Mouse (Mus musculus) adrenal gland, postnatal 36 days (tissue): ENCODE results near the gene S100a2. TPM values are rescaled to one million over a fixed set of nuclear protein-coding genes. Genes with fewer than 3 reads are reported as not detected.

ENCODE experiments used
- DNase-seq, 2 experiments: peaks; one replicate each; pipeline ENCODE4 v3.0.0; 2021; ENCODE audit warnings: mixed read lengths in 1 of 2
- total RNA-seq, 2 experiments: library from RNA; stranded (reverse); gene quantifications; 2 replicates each; pipeline ENCODE4 v1.2.3; 2021

The S100a2 gene
- total RNA-seq, 2 experiments from 2014 or later, result not detected

DNA sequence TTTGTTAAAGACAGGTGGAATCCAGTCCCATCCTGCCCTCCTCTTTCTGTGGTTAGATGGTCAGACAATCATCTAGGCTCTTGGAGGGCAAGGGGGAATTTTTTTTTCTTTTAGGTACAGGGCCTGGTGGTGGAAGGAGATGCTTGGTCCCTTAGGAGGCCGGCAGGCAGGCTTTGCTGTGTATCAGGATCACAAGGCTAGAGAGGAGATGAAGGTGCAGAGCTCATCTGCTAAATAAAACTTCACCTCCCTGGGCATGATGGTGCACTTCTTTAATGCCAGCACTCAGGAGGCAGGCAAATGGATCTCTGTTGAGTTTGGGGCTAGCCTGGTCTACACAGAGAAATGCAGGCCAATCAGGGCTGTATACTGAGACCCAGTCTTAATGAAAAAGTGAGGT, 25.9 kb downstream of the S100a2 start:
- DNase-seq, result no peak

DNA sequence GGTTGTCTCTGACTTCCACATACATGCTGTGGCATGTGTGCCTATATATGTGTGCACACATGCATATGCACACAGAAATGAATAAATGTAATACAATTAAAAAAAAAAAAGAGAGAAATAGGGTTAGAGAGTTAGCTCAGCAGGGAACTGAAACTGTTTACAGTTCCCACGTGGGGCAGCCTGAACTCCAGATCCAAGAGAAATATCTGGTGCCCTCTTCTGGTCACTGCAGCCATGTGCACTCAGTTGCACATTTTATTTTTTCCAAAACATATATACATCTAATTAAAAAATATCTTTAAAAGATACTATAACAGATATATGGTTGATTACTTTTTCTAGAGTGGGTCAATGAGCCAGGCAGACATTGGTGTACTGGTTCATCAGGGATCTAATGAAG, 27.5 kb downstream of the S100a2 start:
- no peak for DNase-seq

DNA sequence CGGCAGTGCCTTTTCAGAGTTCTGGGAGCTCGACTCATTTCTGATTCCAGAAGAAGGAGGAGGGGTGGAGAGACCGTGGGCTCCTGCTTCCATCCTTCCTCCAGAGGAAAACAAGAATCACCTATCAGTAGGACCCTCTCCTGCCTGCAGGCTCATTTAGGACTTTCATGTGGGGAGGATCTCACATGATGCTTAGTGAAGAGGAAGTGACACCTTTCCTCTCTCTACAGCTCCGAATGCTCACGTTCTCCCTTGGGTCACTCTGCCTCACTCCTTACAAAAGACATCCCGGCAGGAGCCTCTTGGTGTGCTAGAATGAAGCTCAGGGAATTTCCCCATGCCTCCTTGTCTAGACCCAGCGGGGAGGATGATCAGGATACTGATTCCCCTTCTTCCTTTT, 31.5 kb downstream of the S100a2 start:
- DNase-seq, result no peak

DNA sequence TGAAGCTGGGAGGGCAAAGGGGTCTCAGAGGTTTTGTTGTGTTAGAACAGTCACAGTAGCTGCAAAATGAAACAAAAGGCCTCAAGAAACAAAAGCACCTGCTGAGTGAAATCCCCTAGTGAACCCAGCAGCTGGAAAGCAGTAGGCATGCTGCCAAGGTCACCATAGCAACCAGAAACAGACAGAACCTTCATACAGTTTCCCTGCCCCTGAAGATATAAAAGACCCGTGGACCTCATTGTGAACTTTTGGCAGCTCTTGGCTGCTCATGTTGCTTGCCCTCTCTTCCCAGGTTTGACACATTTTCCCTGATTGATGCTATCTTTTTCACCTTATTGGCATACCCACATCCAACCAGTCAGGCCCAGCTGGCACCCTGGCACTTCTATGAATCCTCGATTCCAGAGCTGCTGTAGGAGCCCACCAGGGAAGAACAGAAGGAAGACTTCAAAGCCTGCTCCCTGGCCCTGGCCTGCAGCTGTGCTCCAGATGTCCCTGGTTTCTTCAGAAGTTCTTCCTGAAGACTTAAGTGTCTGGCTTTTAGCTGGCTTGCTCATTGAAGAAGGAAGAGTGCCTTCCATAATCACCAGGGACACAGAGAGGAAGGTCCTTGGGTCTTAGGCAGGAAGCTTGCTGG, 33.5 kb downstream of the S100a2 start:
- peak; percentile 74 to 79 for DNase-seq

DNA sequence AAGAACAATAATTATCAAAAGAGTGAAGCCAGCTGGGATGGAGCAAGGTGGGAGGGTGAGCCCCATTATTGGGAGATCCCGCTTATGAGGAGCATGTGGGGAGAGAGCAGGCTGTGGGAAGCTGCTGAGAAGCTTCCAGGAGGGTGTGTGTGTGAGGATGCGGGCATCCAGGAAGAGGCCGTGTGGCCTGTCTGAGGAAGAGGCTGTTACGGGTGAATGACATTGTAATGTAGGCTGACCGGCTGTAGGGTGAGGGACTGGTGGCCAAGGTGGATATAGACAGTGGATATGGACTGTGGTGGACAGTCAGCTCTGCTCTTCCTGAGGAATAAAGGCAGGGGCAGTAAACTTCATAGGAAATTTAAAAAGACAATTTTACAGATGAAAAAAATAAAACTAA, 35.4 kb downstream of the S100a2 start:
- DNase-seq, result no peak

DNA sequence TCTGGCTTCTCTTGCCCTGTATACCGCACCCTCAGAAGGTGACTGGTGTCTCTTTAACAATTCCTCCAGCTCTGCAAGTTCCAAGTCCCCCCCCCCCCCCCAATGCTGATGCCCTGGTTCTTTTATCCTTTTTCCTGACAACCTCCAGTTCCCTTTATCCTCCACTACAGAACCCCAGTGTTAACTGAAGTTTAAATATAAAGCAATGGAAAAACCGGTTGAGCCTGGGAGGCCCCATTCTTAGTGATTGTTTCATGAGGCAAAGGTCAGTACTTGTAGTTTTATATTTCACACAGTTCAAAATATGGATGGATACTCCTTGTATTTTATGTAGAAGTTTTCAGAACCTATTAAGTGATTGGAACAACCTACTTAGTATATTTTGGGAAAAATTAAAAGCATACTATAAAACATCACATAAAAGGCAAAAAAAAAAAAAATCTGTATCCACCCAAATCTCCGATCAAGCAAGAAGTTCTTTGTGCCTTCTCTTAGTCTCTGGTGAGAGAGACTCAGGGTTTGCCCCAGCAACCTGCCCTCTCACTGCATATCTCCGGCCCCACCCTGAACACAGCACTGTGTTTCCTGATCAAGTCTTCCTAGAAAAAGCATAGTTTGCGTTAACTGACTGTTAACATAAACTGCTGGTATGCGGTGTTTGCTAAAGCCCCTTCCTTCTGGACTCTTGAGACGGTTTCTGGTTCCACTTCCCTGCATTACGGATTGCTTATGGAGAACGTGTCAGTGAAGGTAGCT, 36.4 kb downstream of the S100a2 start:
- DNase-seq, result no peak

DNA sequence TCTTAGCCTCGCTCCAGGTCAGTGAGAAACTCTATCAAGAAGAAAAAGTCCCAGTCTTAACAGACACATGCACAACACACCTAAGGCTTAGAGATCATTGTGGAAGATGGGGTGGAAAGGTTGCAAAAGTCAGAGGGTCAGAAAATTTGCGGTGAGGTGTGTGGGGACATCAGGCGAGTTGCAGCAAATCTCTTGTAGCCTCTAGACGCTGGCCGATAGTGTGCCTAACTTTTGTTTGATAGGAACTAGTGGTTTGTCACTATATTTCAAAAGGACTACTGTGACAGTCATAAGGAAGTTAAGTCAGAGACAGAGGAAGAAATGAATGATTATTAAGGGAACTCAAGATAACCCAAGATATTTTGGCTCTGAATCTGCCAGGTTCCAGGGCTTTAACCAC, 37.3 kb downstream of the S100a2 start:
- DNase-seq, result no peak

DNA sequence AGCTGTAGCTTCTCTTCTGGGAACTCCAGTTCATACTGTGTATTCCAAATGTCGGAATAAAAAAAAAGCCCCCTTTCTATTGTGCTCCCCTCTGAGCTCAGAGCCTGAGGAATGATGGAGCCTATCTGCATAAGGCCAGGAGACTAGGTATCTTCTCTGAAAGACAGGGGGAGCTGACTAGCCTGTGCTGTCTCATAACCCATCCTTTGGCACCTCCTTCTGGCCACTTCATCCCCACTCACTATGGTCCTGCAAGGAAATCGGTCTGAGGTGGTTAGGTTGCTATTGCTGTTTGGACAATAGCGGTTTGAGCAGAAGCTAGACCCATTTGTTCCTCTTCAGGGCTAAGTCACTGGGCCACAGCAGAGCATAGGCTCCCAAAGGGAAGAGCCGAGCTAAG, 37.8 kb downstream of the S100a2 start:
- DNase-seq, result no peak

DNA sequence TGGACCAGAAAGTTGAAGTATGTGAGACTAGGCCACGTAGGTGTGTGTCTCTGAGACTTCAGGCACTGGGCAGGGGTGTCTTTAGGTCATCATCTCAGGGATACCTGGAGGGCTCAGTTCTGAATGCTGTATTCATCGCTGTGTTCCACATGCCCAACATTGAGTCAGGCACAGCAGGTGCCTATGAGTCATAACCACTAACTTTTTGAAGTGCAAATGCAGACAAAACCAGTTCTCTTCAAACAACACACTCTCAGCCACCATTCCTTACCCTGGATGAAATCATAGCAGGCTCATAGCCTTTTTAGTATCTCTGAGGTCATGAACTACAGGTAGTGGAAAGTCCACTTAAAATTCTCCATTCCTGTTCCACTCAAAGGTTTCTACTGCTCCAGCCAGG, 39.3 kb downstream of the S100a2 start:
- DNase-seq, result no peak

DNA sequence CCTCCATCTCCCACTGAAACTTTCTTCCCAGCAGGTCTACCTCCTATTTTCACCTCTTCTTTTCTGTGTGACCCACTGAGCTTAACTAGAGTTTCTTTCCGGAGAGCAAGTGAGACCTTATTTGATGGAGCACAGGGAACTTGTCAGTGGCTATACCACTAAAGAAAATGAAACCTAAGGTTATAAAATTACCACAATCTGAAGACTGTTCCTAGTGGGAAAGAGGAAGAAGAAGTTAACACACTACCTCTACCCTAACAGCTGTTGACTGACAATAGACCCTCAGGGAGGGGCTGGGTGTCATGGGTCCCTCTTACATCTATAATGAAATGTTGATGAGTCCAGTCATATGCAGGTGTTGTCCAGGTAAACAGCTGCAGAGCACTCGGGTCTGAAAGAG, 41.9 kb downstream of the S100a2 start:
- DNase-seq, result no peak

DNA sequence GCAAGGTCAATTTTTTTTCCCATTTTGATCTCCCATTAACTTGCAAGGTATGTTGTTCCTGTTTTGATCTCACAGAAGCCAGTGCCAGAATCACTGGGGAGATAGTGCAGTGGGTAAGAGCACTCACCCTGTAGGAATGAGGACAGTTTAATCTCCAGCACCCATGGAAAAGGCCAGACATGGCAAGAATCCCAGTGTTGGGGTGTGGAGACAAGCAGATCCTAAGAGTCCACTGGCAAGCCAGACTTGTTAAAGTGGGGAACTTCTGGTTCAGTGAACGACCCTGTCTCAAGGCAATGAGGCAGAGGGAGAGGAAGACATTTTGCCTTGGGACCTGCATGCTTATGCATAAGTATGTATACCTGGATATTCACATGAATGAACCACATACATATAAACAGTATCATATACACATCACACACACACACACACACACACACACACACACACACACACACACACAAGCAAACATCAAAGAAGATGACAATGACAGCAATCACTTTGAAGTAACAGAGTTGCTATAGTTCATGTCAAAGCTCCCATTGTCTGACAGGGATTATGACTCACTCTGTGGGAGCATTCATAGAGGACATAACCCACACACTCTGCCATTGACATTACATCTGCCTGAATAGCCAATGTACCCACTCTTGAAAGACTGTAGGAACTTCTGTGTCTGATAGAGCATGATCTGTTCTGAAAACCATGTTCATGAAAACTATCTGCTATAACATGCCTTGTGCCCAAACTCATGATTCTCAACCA, 48.6 kb downstream of the S100a2 start:
- no peak for DNase-seq

DNA sequence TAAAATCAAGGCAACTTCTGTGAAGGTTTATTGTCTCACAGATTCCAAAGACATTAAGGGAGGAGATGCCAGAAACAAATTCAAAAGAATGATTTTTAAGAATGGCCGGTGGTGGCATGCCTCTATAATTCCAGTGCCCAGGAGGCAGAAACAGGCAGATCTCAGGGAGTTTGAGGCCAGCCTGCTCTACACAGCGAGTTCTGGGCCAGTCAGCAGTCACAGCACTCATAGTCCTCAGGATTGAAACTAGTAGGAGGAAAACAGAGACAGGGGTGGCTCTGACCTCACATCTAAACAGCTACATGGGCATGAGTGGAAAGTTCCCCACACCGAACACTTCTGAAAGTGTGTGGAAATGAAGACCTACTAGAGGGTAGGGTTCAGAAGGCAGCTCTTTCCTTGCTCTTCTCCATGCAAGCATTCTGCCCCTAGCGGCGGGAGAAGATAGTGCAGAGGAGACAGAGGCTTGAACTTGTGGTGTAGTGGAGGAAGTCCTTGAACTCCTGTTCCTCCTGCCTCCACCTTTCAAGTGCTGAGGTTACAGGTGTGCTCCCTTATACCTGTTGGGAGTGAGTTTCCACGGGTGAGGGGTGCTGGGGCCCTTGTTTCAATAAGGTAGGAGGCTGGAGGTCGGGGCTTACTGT, 49.6 kb downstream of the S100a2 start:
- peak in 1 of 2 experiments; percentile 22 for DNase-seq

DNA sequence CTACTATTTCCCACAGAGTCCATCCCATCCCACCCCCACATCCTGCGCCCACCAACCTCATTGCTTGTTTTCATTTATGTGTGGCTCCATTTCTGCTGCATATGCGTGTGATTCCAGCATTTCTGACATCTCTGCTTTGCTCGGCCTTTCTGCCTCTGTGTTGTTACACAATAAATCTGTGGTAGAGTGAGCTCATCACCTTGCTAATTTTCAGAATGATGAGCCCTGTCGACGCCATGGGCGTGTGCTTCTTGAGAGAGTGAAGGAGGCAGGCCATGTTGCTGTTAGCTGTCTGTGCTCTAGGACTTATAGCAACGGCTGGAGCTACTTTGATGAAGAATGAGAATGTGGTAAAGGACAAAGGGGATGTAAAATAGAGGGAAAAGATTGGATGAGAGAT, 50.9 kb downstream of the S100a2 start:
- DNase-seq, result no peak

Other genes starting within 250 kb of the S100a2 start
- 100 to 1,000 TPM; 132 to 156 TPM for gene Slc27a3, start 200.3 kb upstream of the S100a2 start, total RNA-seq
- gene Ints3, start 156.6 kb upstream of the S100a2 start, total RNA-seq, result 10 to 100 TPM; 79.4 to 89.6 TPM
- 100 to 1,000 TPM; 203 to 287 TPM for gene Npr1, start 124.4 kb upstream of the S100a2 start, total RNA-seq
- 10 to 100 TPM; 56.9 to 63.7 TPM for gene Ilf2, start 114.1 kb upstream of the S100a2 start, total RNA-seq
- gene Snapin, start 99.2 kb upstream of the S100a2 start, total RNA-seq, result 10 to 100 TPM; 53.3 to 79.3 TPM
- 100 to 1,000 TPM; 115 to 125 TPM for gene Chtop, start 80.7 kb upstream of the S100a2 start, total RNA-seq
- gene S100a1, start 75.9 kb upstream of the S100a2 start, total RNA-seq, result 100 to 1,000 TPM; 142 to 154 TPM
- 10 to 100 TPM; 33.4 to 38.2 TPM for gene S100a13, start 75.8 kb upstream of the S100a2 start, total RNA-seq
- under 1 TPM in 1 of 2 experiments, not detected in 1; 0.53 TPM for gene S100a14, start 63.4 kb upstream of the S100a2 start, total RNA-seq
- gene S100a16, start 53.0 kb upstream of the S100a2 start, total RNA-seq, result 10 to 100 TPM; 53.5 to 61.2 TPM
- gene S100a3, start 29.7 kb upstream of the S100a2 start, total RNA-seq, result under 1 TPM in 1 of 2 experiments, not detected in 1; 0.46 TPM
- not detected for gene Gm42674, start 11.7 kb downstream of the S100a2 start, total RNA-seq
- gene S100a4, start 13.5 kb downstream of the S100a2 start, total RNA-seq, result 10 to 100 TPM in 1 of 2 experiments, 1 to 10 TPM in 1; 9.0 to 11.5 TPM
- not detected for gene S100a5, start 18.3 kb downstream of the S100a2 start, total RNA-seq
- 10 to 100 TPM; 42.5 to 68.0 TPM for gene S100a6, start 22.6 kb downstream of the S100a2 start, total RNA-seq
- gene S100a7a, start 63.8 kb downstream of the S100a2 start, total RNA-seq, result under 1 TPM in 1 of 2 experiments, not detected in 1; 0.33 TPM
- gene S100a8, start 78.7 kb downstream of the S100a2 start, total RNA-seq, result 1 to 10 TPM in 1 of 2 experiments, not detected in 1; 2.2 TPM
- 1 to 10 TPM in 1 of 2 experiments, not detected in 1; 1.8 TPM for gene S100a9, start 105.5 kb downstream of the S100a2 start, total RNA-seq
- gene Pglyrp4, start 136.7 kb downstream of the S100a2 start, total RNA-seq, result not detected
- gene Gm5849, start 187.6 kb downstream of the S100a2 start, total RNA-seq, result not detected